Mouse (Mus musculus) cerebellum, adult 9-11 months (tissue): ENCODE results near the gene Ifnlr1.
"Not testable (repeated sequence)": the region's sequence is repeated elsewhere in the genome, so short reads cannot be mapped to it uniquely, and the experiment has no call there.

ENCODE experiments used
- DNase-seq: peaks from one replicate; pipeline ENCODE4 v3.0.0; 2022

Ifnlr1 gene

GRCm38 (mm10) chr4:135685906-135686567 is at the start of gene Ifnlr1:
Ifnlr1 (plus strand) TSS chr4:135686287.
- DNase-seq = no peak

DNA sequence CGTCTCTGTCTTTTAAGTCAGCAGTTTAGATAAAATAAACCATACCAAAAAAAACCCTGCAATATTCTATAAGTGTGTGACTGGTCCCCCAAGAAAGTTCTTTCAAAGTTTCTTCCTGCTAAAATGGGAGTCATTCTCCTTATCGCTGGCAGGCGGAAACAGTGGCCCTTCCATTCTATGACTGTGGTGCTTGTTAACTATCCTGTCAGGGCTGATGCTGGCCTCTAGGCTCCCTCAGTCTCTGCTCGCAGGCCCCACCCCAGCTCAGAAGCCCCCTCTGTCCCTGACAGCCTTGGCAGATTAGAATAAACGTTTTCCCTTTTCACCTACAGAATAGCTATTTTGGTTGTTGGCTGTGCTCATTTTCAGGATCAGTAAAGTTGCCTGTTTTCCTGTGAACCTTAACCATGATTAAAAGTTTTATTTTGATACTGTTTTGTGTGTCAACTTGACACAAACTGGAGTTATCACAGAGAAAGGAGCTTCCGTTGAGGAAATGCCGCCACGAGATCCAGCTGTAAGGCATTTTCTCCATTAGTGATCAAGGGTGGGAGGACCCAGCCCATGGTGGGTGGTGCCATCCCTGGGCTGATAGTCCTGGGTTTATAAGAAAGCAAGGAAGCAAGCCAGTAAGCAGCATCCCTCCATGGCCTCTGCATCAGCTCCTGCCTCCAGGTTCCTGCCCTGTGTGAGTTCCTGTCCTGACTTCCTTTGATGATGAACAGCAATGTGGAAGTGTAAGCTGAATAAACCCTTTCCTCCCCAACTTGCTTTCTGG is 44.6 kb upstream of the Ifnlr1 start:
- not testable (repeated sequence) for DNase-seq

- no peak for DNase-seq
Measured at GRCm38 (mm10) chr4:135645022-135645637, 41.0 kb upstream of the Ifnlr1 start.

GRCm38 (mm10) chr4:135652966-135653607 is 33.0 kb upstream of the Ifnlr1 start:
- DNase-seq = no peak

DNA sequence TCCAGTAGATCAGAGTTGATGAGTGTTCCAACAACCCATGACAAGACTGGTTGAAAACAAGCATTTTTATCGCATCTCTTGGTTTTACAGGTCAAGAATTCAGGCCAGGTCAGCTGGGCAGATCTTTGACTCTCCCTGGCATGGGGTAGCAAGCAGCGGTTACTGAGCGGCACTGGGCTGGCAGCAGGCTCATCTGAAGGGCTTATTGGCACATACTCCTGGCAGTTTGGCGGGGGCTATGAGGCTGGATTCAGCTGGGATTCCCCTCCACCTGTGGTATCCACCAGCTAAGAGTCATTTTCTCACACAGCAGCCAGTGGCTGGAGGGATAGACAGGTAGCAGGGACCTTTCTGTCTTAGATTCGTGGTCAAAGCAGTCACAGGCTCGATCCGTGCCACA is 32.1 kb upstream of the Ifnlr1 start:
- no peak for DNase-seq

GRCm38 (mm10) chr4:135655499-135655898 is 30.6 kb upstream of the Ifnlr1 start:
- DNase-seq = no peak

DNA sequence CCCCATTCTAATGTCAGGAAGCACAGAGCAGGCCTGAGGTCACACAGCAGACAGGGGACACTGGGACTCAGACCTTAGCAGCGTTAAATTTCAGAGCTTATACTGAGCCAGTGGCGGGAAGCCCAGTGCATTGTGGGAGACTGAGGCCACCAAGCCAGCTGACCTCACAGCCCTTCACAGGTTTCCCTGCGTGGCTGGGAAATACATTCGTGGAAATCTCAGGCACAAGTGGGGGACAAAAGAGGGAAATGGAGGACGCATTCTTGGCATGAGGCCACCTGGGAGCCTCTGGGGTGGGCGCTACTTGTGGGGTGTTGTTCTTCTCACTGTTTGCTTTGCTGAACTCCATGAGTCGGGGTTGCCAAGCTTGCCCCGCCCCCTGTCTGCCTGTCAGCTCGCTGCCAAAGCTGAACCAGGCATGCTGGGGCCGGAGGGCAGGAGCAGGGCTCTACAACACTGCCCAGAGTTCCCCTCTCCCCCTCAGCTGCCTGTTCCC is 29.9 kb upstream of the Ifnlr1 start:
- DNase-seq = no peak

DNA sequence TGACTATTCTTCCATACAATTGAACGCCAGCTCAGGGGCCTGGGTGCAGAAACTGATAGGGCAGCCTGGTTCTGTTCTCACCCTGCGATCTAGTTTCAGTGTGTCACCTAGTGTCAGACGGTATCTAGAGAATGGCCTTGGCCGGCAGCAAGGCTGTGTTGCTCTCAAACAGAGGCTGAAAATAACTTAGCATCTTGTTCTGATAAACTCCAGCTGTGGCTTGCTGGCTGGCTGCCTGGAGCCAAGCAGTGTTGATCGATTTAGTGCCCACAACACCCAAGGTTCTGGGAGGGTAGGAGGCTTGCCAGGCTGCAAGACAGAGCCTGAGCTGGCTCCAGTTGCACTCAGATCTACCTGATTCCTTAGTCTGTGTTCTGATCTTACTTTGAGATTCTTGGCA is 27.6 kb upstream of the Ifnlr1 start:
- DNase-seq = no peak

DNA sequence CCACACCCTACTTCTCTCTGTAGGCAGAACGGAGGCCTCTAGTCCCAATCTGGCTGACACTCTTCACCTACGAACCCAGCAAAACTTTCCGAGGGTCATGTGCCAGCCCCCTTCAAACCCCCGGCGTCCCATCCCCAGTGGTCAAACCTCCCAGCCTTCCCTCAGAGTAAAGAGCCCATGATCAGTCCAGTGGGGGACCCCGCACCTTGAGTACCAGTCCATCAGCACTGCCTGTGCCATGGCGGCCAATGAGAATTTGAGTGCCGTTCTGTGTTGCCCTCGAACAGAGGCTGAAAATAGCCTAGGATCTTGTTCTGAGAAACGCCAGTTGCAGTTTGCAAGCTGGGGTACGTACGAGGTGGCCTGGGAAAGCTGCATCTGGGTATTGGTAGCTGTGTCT is 27.2 kb upstream of the Ifnlr1 start:
- no peak for DNase-seq

DNA sequence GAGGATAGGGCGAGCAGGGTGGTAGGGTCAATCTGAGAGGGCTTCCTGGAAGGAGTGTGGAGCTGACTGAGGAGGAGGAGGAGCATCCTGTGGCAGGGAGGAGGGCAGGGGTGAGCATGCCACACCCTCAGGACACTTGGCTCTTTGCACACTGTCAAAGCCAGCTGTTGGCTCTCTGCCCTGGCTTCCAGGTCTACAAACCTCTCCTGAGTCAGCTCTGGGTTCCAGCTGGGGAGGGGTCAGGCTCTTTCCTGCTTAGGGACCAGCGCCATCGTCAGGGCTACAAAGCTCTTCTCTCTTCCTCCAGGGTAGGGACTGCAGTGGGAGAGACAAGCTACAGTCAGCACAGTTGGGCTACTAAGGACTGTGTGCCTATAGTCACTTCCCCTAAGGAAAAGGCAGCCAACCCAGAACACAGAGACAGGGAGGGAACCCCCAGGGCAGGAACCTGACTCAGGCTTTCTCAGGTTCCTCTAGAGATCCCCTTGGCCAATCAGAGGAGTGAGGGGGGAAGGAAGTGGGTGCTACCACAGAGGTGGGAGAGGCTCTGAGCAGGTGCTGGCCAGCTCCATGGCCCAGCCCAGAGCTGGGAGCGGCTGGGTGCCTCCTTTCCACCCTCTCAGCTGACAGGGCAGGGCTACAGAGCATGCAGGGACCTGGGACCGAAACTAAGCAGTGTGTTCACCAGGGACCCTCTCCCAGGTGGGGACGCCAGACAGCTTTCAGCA is 24.8 kb upstream of the Ifnlr1 start:
- no peak for DNase-seq

DNA sequence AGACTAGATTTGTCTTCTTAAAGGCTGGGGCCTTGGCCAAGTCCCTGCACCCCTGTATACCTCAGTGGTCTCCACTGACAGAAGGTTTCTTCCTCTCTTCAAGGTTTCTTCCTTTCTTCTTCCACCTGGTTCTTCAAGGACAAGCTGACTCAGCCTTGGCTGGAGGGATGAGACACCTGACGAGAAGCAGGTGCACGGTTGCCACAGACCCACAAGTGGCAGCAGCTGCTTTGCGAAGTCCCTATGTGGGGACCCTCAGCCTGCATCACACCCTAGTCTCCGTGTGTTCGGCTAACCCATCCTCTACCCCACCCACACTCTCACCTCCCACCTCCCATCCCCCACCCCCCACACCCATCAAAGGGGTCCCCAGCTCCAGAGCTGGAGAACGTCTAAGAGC is 24.1 kb upstream of the Ifnlr1 start:
- DNase-seq = no peak

DNA sequence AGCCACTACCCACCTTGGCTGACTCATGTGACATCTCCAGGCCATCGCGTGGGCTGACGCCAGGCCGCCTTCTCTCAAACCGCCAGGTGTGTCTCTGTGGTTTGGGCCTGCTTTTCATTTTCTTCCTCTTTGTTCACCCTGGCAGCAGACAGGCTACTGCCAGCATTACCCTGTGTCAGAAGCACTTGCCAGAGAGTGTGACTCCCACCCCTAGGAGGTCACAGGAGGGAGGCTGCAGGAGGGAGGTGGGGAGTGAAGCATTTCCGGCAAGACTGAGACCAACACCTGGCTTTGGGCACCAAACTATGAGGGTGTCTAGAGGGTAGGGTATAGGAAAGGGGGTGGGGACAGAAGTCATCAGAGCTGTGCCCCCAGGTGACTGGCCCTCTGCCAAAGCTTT is 21.4 kb upstream of the Ifnlr1 start:
- DNase-seq = no peak

- DNase-seq = no peak
Measured at GRCm38 (mm10) chr4:135666192-135666975, 19.7 kb upstream of the Ifnlr1 start.

- no peak for DNase-seq
Measured at GRCm38 (mm10) chr4:135667266-135667844, 18.7 kb upstream of the Ifnlr1 start.

GRCm38 (mm10) chr4:135673507-135673906 is 12.6 kb upstream of the Ifnlr1 start:
- no peak for DNase-seq

- no peak for DNase-seq
Measured at GRCm38 (mm10) chr4:135674993-135675392, 11.1 kb upstream of the Ifnlr1 start.

GRCm38 (mm10) chr4:135676476-135676875 is 9.6 kb upstream of the Ifnlr1 start:
- no peak for DNase-seq

DNA sequence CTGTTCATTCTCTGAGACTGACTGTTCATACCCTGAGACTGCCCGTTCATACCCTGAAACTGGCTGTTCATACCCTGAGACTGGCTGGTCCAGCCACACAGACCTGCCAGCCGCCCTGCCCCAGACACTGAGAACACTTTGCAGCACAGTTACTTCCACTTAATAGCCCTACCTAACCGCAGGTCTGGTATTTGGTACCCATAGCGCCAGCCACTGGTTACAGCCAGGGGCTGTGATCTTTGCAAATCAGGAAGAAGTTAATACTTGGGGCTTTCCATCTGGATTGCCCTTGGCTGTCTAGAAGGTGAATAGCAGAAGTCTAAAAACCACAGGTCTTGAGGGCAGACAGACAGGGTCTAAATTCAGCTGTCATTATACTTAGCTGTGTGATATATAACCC is 6.8 kb upstream of the Ifnlr1 start:
- DNase-seq = no peak

GRCm38 (mm10) chr4:135681789-135682188 is 4.3 kb upstream of the Ifnlr1 start:
- DNase-seq = no peak

GRCm38 (mm10) chr4:135683553-135683952 is 2.5 kb upstream of the Ifnlr1 start:
- no peak for DNase-seq

DNA sequence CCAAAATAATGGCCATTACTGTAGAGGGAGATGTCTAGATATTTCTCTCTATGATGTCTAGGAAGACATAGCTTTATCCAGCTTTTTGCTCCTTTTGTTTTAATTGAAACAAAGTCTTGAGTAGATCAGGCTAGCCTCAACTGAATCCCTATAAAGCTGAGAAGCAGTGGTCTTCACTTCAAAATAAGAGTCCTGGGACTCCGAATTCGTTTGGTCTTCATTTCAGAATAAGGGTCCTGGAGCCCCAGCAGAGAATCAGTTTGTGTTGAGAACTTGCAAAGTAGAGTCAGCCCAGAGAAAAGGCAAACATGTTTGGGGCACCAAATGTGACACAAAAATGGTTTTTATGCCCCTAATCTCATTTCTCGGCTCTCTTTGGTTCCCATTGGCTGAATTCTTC is 1.4 kb upstream of the Ifnlr1 start:
- no peak for DNase-seq

GRCm38 (mm10) chr4:135686568-135686953 is 474 bp downstream of the Ifnlr1 start:
- no peak for DNase-seq
